Mouse (Mus musculus) ovary, postnatal 36 days (tissue): Measurements from ENCODE around the gene Arrdc4.

ENCODE experiments used
- DNase-seq: peaks from one replicate; pipeline ENCODE4 v3.0.0; 2022; ENCODE audit warnings: low spot score, mixed read lengths

Arrdc4 gene

DNA sequence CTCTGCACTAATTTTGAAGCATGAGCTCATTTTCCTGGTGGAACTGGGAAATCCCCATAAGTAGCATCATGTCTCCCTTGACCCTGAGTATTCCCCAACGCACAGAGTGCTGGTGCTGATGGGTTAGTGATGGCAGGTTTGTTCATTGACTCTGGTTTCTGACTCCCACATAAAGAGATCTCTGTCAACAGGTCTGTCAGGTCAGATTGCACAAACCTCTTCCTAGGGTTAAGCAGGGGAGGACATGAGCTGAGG, 39.8 kb downstream of the Arrdc4 start:
- no peak for DNase-seq

DNA sequence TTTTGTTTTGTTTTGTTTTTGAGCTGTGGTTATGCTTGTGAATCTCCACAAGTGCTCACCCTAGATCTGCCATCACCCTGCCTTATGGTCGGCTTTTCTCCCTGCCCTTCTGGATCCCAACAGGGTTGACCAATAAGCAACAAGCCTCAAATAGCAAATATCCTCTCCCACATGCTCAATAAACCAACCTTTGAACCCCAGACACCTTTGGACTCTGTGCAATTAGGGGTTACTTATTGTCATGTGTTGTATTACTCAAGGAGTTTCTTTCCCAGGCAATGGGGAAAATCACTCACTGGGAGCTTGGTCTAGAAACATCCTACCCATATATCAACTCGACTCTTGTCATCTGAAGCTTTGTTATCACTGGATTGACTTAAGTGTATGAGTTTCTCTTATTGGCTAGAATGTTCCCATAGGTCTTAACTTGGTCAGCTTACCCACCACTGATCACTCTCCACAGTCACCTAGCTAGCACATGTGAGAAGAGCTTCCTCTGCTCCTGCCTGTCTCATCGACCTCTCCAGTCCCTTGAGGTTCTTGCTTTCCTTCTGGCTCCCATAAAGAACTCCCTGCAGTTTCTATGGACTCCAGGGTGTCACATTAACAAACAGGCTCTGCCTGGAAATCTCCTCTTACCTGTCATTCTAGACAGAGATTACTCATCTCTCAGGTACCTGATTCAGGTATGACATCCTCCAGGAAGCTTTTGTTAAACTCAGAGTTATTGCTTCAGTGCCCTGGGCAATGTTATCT, 40.3 kb downstream of the Arrdc4 start:
- no peak for DNase-seq

DNA sequence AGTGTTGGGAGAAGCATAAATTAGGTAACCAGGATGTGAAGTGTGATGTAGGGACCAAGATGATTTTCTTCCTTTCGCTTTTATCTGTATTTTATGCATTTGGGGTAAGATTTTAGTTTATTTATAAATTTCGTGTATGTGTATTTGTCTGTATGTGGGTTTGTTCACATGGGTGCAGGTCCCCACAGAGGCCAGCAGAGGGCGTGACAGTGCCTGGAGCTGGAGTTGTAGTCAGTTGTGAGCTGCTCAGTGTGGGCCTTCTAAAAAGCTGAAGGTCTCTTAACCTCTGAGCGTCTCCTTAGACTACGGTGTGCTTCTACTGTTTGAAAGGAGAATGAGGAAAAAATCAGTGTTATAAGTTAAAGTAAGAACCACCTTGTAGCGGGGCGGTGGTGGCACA, 43.9 kb downstream of the Arrdc4 start:
- DNase-seq = no peak

DNA sequence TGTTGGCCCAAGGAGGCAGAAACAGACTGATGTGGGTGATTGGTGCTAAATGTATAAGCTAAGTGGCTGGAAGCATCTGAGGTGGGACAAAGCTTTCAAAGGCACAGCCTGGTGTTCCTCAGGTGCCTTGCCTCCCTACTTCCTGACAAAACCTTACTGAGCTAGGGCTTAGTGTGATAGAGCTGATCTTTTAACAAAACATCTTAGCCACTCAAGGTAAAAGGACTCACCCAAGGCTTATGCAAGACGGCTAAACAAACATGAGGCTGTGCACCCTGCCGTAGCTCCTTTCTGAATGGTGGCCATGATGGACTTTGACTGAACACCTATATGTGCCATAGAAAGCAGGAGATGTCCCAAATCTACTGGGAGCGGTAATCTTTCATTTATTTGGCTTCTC, 51.7 kb downstream of the Arrdc4 start:
- no peak for DNase-seq

DNA sequence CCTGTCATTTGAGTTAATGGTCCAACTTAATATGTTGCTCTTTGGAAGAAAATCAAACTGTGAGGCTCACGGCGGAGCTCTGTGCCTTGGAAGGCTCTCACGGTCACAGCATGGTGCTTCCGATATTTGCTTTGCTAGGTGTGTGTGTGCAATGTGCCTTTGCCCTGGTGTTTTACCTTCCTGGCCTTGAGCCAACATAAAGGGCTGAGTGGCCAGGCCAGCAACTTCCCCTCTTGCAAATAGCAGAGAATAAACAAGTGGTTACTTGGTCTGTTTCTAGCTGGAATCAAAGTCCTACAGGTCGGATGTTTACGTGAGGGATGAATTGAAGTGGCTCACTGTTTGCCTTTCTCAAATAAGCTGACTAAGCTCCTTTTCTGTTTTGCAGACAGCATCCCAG, 52.1 kb downstream of the Arrdc4 start:
- no peak for DNase-seq

DNA sequence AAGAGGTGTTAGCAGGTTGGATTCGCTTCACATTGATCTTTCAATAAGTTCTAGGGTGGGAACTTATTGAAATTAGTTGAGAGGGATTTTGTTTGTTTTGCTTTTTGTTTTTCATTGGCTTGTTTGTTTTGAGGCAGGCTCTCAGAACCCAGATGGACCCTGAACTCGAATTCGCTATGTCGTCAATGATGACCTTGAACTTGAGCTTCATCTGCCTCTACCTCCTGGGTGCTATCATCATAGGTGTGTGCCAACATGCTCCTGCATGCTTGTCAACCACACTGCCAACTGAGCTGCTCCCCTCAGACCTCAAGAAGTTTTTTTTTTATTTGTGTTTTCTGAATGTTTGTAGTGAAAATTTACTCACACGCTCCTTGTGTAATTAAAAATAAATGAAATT, 52.6 kb downstream of the Arrdc4 start:
- no peak for DNase-seq

DNA sequence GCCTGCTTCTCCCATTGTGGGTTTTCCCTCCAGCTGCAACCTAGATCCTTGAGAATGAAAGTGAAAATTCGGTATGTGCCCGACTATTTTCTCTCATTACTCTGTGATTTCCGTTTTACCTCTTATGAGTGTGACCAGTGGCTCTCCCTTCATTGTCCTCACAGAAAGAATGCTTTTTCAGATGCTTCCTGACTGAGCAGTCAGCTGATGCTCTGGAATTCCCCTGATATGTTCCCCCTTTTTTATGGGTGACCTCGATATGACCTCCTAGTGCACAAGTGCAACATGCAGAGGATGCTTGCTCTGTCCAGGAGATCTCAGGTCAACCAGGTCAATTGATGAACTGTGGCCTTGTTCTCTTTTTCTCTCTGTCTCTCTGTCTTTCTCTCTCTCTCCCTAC, 56.3 kb downstream of the Arrdc4 start:
- no peak for DNase-seq

DNA sequence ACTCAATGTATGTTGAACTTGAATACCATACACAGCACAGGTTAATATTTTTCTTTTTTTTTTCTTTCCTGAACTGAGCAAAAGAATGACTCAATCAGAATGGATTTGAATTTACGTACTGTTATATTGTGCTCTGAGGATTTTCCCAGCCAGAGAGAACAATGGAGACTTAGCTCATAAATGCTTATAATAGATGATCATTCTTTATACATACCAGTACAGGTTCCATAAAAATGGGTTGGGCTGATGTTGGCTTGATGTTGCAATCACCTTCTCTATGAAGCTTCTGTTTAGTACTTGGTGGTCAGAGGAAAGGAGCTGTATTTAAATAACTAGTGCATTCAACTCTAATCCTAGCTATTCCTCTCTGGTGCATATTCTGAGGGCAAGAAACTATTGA, 57.6 kb downstream of the Arrdc4 start:
- DNase-seq = no peak

DNA sequence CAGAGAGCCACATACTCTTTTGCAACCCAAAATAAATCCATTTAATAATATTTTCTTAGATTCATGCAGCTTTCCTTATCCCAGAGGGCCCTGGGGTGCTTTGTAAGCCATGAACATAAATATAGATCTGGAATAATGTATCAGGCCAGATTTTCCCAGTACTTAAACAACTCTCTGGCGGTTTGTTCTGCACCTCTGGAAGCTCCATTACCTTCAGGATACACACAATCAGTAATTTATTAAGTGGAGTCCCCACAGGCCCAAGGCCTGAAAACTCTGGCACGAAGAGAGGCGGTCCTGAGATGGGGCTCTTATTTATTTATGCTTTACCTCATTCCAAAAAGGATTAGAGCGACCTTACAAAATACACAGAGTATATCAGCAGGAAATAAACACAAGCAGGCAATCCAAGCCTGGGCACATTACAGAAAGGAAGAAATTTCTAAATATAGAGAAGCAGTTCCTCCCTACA, 61.9 kb downstream of the Arrdc4 start:
- no peak for DNase-seq
